Mouse (Mus musculus) midbrain, embryonic 10.5 days (tissue): Measurements from ENCODE around the gene Krt7. TPM values are rescaled to one million over a fixed set of nuclear protein-coding genes. Genes with fewer than 3 reads are reported as not detected.

Experiments
- DNase-seq: peaks from one replicate; pipeline ENCODE4 v3.0.0-alpha.2; 2017; ENCODE audit warnings: low spot score
- H3K27ac ChIP-seq: fragments of 300-500 bp; sonication (generic); replicated peaks from 2 replicates; pipeline ENCODE4 v1.5.1; 2016; ENCODE audit warnings: mild to moderate bottlenecking
- H3K27me3 ChIP-seq: fragments of 300-500 bp; sonication (generic); 2 replicates; pipeline ENCODE4 v1.6.1; 2016; ENCODE audit warnings: low read depth, mild to moderate bottlenecking; ENCODE audit not compliant: poor library complexity, severe bottlenecking
- H3K36me3 ChIP-seq: fragments of 300-500 bp; sonication (generic); 2 replicates; pipeline ENCODE4 v1.6.1; 2016; ENCODE audit warnings: mild to moderate bottlenecking, moderate library complexity
- H3K4me1 ChIP-seq: fragments of 300-500 bp; sonication (generic); 2 replicates; pipeline ENCODE4 v1.6.1; 2016
- H3K4me3 ChIP-seq: fragments of 300-500 bp; sonication (generic); 2 replicates; pipeline ENCODE4 v1.5.1; 2016; ENCODE audit warnings: mild to moderate bottlenecking, moderate library complexity
- H3K9me3 ChIP-seq: fragments of 300-500 bp; sonication (generic); replicated peaks from 2 replicates; pipeline ENCODE4 v1.6.1; 2016; ENCODE audit warnings: mild to moderate bottlenecking
- WGBS: fragments of 180-500 bp; shearing (Covaris S2); methylation state at CpG from one replicate; pipeline ENCODE4 v1.1.7; 2016; 5-methylcytosine and 5-hydroxymethylcytosine counted together
- polyA plus RNA-seq: library from polyadenylated mRNA; unstranded; fragments of >200 nt; fragmentation: Nextera tagmentation; extraction: Ambion mirVana; gene quantifications from 2 replicates; pipeline ENCODE4 v1.2.1, GENCODE M21; 2016

Gene Krt7
- 9.7 and 11.4 TPM in 2 replicates for polyA plus RNA-seq

DNA sequence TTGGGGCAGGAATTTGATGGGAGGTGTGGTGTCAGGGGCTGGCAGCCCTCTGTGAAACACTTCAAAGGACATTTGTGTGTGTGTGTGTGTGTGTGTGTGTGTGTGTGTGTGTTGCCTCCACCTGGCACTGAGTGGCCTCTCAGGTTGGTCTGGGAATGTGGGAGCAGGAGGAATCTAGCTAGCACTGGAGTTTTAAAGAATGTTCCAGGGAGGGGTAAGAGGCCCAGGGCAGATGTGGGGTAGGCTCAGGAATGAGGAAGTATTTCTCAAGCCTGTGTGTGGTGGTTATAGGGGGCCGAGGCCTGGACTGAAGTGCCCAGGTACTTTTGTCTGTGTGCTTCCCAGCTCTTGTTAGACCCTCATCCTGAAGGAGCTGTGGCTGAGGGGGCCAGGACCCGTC lies at the start of gene Krt7:
Gene Krt7 (plus strand): TSS at position 269 of the 400 bp plus-strand sequence.
- H3K27ac ChIP-seq, result no peak within 1 kb of the TSS
- DNase-seq, result no peak

DNA sequence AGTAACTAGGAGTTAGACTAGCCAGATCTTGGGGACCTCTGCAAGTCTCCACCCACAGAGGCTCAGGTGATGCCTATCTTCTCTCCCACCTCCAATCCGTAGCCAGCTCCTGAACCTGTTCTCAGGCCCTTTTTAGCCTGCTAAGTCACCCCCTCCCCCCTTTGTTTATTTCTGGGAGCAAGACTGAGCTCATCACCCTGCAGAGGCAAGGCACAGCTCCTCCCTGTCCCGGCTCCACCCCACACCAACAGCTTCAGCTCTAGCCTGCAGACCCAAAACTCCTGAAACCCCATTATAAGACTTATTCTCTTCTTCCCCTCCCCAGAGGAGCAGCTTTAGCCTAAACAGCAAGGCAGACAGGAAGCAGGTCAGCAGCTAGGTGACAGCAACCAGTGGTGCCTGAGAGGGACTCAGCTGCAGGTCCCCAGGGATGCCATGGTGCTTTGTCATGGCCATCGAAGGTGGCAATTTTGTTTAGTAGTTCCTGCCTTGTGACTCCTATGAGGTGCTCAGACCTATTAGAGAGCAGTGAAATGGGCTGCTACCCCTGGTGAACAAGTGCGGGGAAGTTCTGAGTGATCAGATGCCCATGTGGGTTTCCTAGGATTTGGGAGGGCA lies 48.3 kb upstream of the Krt7 start:
- no peak for DNase-seq
- H3K36me3 ChIP-seq, result no peaks in the 10 kb centered on the region
- no peaks in the 10 kb centered on the region for H3K9me3 ChIP-seq
- peaks cover 4% of the 10 kb centered on the region; the same call in 1 of the 2 replicates for H3K4me1 ChIP-seq
- H3K27me3 ChIP-seq, result 0 out of 2 replicates have a peak, but pooled peaks cover 4% of the 10 kb centered on the region
- no peak overlapping the region for H3K27ac ChIP-seq
- WGBS, result 66% methylated on average over 4 of the region's 4 CpGs
- no peak overlapping the region for H3K4me3 ChIP-seq

More for the DNA sequence above, at the start of gene Krt7:
- 48% methylated on average over 2 of the region's 2 CpGs for WGBS
- Histone ChIP-seq H3K4me3 (no peak within 1 kb of the TSS), H3K27me3 (peaks cover 45% of the 10 kb centered on the region), H3K36me3 (no peaks in the 10 kb centered on the region), H3K9me3 (no peaks in the 10 kb centered on the region), H3K4me1 (peaks cover 16% of the 10 kb centered on the region)

DNA sequence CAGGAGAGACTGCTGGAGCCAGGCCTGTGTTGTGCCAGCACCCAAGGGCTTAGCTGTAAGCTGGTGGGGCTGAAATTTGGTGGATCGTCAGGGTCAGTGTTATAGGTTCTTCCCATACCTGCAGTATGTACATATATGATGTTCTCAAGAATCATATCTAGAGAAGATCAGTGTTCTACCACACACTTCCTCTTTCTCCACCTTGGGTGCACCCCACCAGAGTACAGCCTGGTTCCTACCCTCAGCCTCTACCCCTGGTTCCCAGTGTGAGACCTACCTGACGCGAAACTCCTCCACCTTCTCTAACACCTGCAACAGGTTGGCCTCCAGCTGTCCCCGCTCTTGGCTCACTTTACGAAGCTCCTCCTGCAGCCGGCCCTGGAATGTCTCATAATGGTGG lies 46.9 kb upstream of the Krt7 start:
- no peaks in the 10 kb centered on the region for H3K36me3 ChIP-seq
- H3K4me3 ChIP-seq, result no peak overlapping the region
- peaks cover 4% of the 10 kb centered on the region; the same call in 1 of the 2 replicates for H3K4me1 ChIP-seq
- no peaks in the 10 kb centered on the region for H3K9me3 ChIP-seq
- H3K27me3 ChIP-seq, result 0 out of 2 replicates have a peak, but pooled peaks cover 4% of the 10 kb centered on the region
- WGBS, result 90% methylated on average over 6 of the region's 6 CpGs
- DNase-seq, result no peak
- no peak overlapping the region for H3K27ac ChIP-seq

DNA sequence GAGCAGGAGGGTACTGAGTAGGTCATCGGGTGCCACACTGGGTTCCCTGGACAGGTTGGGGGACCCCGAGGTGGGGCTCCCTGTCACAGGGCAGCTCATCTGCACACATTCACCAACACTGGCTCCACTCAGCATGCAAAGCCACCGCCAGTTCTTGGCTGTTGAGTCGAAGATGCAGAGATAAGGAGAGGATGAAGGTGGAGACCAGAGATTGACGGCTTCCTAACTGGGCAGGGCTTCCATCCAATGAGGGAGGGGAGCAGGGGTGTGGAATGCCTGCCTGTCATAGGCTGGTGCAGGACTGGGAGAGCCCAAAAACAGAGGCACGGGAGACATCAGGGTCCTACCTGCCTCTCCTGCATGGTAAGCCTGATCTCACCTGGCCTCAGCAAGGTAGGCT lies 46.4 kb upstream of the Krt7 start:
- no peak for DNase-seq
- Histone ChIP-seq H3K9me3 (no peaks in the 10 kb centered on the region), H3K4me3 (no peak overlapping the region), H3K27me3 (0 out of 2 replicates have a peak, but pooled peaks cover 4% of the 10 kb centered on the region), H3K4me1 (peaks cover 6% of the 10 kb centered on the region; the same call in 1 of the 2 replicates), H3K27ac (no peak overlapping the region), H3K36me3 (no peaks in the 10 kb centered on the region)
- 77% methylated on average over 6 of the region's 6 CpGs for WGBS

DNA sequence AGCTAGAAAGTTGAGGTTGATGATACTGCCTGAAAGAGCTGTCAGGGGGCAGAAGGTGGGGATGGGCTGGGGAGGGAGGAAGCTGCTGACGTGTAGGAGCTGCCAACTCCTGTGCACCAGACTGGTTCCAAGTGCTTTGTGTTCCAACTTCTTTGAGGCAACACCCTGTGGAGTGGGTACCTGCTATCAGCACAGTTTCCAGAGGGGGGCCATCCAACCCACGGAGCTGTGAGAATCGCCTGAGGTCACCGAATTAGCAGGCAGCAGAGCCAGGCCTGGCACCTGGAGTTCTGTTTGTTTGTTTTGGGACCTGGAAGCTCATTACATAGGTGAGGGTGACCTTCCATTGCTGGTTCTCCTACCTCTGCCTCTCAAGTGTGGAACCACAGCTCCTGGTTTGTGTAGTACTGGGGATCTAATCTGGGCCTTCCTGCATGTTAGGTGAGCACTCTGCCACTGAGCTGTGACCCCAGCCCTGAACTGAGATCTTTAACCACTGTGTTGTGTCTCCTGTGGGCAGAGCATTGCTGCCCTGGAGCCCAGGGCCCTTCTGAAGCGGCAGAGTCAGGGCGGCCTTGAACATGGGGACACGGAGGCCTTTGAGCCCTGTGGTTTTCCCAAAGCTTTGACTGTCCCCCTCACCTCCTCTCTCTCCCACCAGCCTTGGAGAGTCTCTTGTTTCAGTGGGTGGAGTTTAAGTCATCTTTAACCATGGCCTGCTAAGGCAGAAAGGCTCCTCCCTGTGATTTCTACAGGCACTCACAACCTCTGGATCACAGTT lies 45.8 kb upstream of the Krt7 start:
- Histone ChIP-seq H3K9me3 (no peaks in the 10 kb centered on the region), H3K4me1 (peaks cover 7% of the 10 kb centered on the region; the same call in 1 of the 2 replicates), H3K27me3 (0 out of 2 replicates have a peak, but pooled peaks cover 4% of the 10 kb centered on the region), H3K27ac (no peak overlapping the region), H3K4me3 (no peak overlapping the region), H3K36me3 (no peaks in the 10 kb centered on the region)
- WGBS, result 72% methylated on average over 7 of the region's 7 CpGs
- DNase-seq, result no peak

DNA sequence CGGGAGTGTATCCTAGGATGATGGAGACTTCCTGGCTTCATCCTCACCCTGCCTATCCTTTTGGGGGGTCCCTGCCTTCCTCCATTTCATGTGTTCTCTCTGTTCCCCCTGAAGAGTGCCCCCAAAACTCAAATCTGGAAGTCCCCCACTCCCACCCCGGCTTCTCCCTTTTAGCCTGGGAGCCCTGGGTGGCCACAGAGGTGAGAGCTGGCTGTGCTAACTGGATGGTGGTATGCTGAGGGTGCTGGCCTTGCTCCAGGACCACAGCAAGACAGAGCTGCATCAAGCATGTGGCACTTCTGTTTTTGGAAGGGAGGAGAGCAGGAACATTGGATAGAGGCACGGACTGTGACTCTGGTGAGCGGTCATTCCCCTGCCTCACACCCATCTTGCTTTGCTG lies 45.1 kb upstream of the Krt7 start:
- 72% methylated on average over 4 of the region's 4 CpGs for WGBS
- no peak for DNase-seq
- Histone ChIP-seq H3K27ac (no peak overlapping the region), H3K4me3 (no peak overlapping the region), H3K9me3 (no peaks in the 10 kb centered on the region), H3K4me1 (peaks cover 9% of the 10 kb centered on the region; the same call in 1 of the 2 replicates), H3K36me3 (no peaks in the 10 kb centered on the region), H3K27me3 (0 out of 2 replicates have a peak, but pooled peaks cover 7% of the 10 kb centered on the region)

DNA sequence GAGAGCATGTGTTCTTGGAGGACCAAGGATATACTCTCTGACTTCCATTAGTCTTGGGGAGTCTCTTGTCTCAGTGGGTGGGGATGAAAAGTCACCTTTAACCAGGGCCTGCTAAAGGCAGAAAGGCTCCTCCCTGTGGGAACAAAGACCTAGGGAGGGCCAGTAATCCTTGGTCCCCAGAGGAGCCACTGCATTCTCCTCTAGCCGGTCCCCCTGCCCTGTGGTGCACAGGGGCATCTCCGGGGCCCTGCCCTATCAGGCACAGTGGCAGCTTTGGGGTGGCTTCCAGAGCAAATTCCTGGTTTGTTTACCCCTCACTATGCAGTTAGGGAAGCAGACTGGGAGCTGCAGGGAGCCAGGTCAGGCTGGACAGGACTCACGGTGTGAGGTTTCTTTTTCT lies 44.4 kb upstream of the Krt7 start:
- WGBS, result 21% methylated on average over 3 of the region's 3 CpGs
- Histone ChIP-seq H3K9me3 (no peaks in the 10 kb centered on the region), H3K4me1 (peaks cover 10% of the 10 kb centered on the region; the same call in 1 of the 2 replicates), H3K36me3 (no peaks in the 10 kb centered on the region), H3K4me3 (no peak overlapping the region), H3K27me3 (0 out of 2 replicates have a peak, but pooled peaks cover 7% of the 10 kb centered on the region), H3K27ac (no peak overlapping the region)
- no peak for DNase-seq

DNA sequence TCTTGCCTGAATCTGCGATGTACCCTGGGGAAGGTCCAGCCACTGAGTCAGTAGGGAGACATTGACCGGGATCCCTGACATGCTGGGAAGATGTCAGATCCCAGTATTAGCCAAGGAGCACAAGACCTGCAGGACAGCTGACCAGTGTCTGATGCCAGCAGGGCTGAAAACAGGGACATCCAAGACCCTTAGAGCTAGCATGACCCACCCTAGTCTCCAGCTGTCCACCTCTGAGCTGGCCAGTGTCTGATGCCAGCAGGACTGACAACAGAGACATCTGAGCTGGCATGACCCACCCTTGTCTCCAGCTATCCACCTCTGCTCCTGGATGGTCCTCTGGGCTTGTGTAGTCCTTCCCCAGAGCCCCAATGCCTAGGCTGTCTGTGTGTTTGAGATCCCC lies 43.9 kb upstream of the Krt7 start:
- Histone ChIP-seq H3K27ac (no peak overlapping the region), H3K4me1 (peaks cover 14% of the 10 kb centered on the region; the same call in 1 of the 2 replicates), H3K4me3 (no peak overlapping the region), H3K36me3 (no peaks in the 10 kb centered on the region), H3K9me3 (no peaks in the 10 kb centered on the region), H3K27me3 (0 out of 2 replicates have a peak, but pooled peaks cover 7% of the 10 kb centered on the region)
- no peak for DNase-seq
- 51% methylated on average over 2 of the region's 2 CpGs for WGBS

DNA sequence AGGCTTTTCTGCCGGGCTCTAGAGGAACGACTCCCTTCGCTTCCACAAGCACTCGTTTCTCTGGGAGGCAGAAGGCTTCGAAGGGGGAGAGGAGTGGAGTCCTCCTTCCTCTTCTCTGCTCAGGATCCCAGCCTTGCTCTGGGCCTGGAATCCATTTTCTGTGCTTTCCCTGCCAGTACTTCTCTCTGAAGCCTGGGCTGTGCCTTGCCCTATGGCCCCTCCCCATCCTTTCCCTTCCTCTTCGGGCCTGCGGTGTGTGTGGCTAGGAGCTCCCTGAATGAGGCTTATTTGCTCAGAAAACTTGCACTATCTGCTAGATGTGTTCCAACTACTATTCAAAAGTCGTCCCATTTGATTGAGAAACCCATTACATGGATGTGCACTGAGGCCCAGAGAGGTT lies 43.3 kb upstream of the Krt7 start:
- no peak for DNase-seq
- no peak overlapping the region for H3K4me3 ChIP-seq
- no peaks in the 10 kb centered on the region for H3K9me3 ChIP-seq
- no peak overlapping the region for H3K27ac ChIP-seq
- 79% methylated on average over 8 of the region's 8 CpGs for WGBS
- no peaks in the 10 kb centered on the region for H3K36me3 ChIP-seq
- H3K4me1 ChIP-seq, result peaks cover 18% of the 10 kb centered on the region
- 0 out of 2 replicates have a peak, but pooled peaks cover 7% of the 10 kb centered on the region for H3K27me3 ChIP-seq

DNA sequence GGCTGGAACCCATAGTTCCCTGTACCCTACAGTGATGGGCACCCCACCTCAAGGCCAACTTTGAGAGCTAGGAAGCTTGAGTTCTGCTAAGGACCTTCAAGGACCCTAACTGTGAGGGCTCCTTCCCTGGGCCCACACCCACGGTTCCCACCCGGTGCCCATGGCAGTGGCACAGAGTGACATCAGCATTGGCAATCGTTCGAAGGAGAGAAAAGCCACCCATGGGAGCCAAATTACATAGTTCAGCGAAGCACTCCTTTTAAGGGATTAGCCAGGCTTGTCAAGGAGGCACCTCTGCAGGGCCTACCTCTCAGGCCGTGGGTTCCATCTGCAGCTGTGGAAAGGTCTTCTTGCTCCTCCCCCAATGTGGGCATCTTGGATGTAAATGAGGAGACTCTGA lies 42.8 kb upstream of the Krt7 start:
- no peak overlapping the region for H3K4me3 ChIP-seq
- no peak overlapping the region for H3K27ac ChIP-seq
- 0 out of 2 replicates have a peak, but pooled peaks cover 7% of the 10 kb centered on the region for H3K27me3 ChIP-seq
- no peaks in the 10 kb centered on the region for H3K36me3 ChIP-seq
- peaks cover 18% of the 10 kb centered on the region for H3K4me1 ChIP-seq
- no peak for DNase-seq
- H3K9me3 ChIP-seq, result no peaks in the 10 kb centered on the region
- 79% methylated on average over 6 of the region's 6 CpGs for WGBS

DNA sequence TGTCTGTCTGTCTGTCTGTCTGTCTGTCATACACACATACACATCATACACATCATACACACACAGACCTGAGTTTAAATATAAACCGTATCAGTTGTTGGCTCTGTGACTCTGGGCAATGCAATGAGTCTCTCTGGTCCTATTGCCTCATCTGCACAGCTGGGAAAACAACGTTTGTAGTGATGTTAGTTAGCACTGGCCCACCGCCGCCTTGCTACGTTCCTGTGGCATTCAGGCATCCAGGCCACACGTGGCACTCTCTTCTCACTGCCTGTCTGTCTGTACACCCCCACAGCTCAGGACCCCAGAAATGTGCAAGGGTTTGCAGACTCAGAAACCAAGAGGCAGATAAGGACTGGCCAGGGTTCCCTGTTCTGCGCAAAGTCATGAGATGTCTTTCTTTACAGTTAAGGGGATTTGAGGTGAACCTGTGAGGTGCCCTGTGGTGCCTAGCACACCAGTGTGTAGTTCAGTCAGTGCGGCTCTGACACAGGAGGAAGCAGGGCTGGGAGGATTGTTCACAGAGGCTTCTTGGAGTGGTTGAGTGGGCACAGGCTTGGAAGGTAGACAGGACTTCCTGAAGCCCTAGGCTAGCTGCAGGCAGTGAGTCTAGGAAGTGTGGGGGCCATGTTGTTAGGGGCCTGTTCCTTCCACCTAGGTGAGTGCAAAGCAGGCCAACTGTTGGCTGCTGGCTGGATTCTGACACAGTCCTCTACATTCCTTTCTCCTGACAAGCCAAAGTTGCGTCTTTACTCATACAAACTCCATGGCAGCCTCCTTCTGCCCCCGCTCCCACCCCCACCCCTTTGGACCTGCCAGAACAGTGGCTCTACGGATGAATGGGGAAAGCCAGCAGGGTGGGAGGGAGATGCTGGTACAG lies 42.1 kb upstream of the Krt7 start:
- peaks cover 18% of the 10 kb centered on the region for H3K4me1 ChIP-seq
- no peaks in the 10 kb centered on the region for H3K36me3 ChIP-seq
- WGBS, result 72% methylated on average over 11 of the region's 11 CpGs
- H3K9me3 ChIP-seq, result no peaks in the 10 kb centered on the region
- no peak overlapping the region for H3K4me3 ChIP-seq
- no peak overlapping the region for H3K27ac ChIP-seq
- no peak for DNase-seq
- H3K27me3 ChIP-seq, result 0 out of 2 replicates have a peak, but pooled peaks cover 7% of the 10 kb centered on the region

DNA sequence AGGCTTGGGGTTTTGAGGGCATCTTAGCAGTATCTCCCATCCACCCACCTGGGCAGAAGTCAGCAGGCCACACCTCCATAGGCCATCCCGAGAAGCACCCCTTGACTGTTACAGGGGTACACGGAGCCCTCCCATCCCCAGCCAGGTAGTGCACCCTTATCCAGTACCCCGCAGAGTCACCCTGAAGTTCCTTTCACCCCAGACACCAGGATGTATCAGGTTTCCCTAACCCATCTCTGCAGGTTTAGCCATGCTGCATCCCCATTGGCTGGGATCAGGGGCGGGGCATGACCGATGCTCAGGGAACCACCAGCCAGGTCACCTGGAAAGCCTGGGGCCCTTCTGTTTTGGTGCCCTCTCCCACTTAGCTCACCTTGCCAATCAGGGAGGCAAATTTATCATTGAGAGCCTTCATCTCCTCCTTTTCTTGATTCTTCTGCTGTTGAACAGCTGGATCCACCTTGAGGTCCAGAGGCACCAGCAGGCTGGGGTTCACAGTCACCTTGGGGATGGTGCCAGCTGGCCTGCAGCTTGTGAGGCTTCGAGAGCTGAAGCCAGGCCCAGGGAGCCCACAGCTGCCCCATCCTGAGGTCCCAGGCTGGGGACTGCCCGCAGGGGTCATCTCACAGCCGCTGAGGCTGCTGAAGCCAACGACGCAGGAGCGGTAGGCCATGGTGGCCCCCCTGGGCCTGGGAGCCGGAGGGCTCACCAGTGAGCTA lies 41.3 kb upstream of the Krt7 start:
- Histone ChIP-seq H3K9me3 (no peaks in the 10 kb centered on the region), H3K27me3 (0 out of 2 replicates have a peak, but pooled peaks cover 7% of the 10 kb centered on the region), H3K27ac (no peak overlapping the region), H3K4me3 (no peak overlapping the region), H3K36me3 (no peaks in the 10 kb centered on the region), H3K4me1 (peaks cover 18% of the 10 kb centered on the region)
- 37% methylated on average over 12 of the region's 12 CpGs for WGBS
- no peak for DNase-seq
